Mouse (Mus musculus) hindbrain, embryonic 14.5 days (tissue): ENCODE results near the gene Fam129b. TPM values are rescaled to one million over a fixed set of nuclear protein-coding genes. Genes with fewer than 3 reads are reported as not detected.
A peak's percentile ranks its signal among the peaks of the same experiment; 100 is the strongest.

Experiments used
- ATAC-seq: fragments of 200-750 bp; cut with Nextera tagmentation; 2 replicates; pipeline ENCODE4 v1.8.0; 2017; ENCODE audit warnings: moderate number of reproducible peaks, mild to moderate bottlenecking, moderate TSS enrichment, moderate library complexity; ENCODE audit not compliant: low FRiP score
- DNase-seq: peaks from one replicate; pipeline ENCODE4 v3.0.0-alpha.2; 2015; ENCODE audit warnings: low spot score
- H3K27ac ChIP-seq: fragments of 300-500 bp; sonication (generic); 2 replicates; pipeline ENCODE4 v1.5.1; 2014; ENCODE audit warnings: mild to moderate bottlenecking, moderate library complexity
- H3K27me3 ChIP-seq: fragments of 300-500 bp; sonication (generic); 2 replicates; pipeline ENCODE4 v1.6.1; 2014; ENCODE audit warnings: mild to moderate bottlenecking, low read length, mixed read lengths; ENCODE audit not compliant: control insufficient read depth, insufficient read depth
- H3K36me3 ChIP-seq: fragments of 300-500 bp; sonication (generic); replicated peaks from 2 replicates; pipeline ENCODE4 v1.6.1; 2014; ENCODE audit not compliant: control insufficient read depth, insufficient read depth
- H3K4me1 ChIP-seq: fragments of 300-500 bp; sonication (generic); replicated peaks from 2 replicates; pipeline ENCODE4 v1.6.1; 2014; ENCODE audit warnings: antibody characterized with exemption, low read length, mixed read lengths; ENCODE audit not compliant: control insufficient read depth, insufficient read depth
- H3K4me2 ChIP-seq: fragments of 300-500 bp; sonication (generic); replicated peaks from 2 replicates; pipeline ENCODE4 v1.6.1; 2014; ENCODE audit warnings: mild to moderate bottlenecking, moderate library complexity
- H3K4me3 ChIP-seq: fragments of 300-500 bp; sonication (generic); replicated peaks from 2 replicates; pipeline ENCODE4 v1.5.1; 2014; ENCODE audit warnings: mild to moderate bottlenecking, low read length
- H3K9ac ChIP-seq: fragments of 300-500 bp; sonication (generic); 2 replicates; pipeline ENCODE4 v1.6.1; 2014
- H3K9me3 ChIP-seq: fragments of 300-500 bp; sonication (generic); 2 replicates; pipeline ENCODE4 v1.6.1; 2016; ENCODE audit warnings: low read length; ENCODE audit not compliant: control insufficient read depth
- WGBS: fragments of 180-500 bp; shearing (Covaris S2); extraction: QIAGEN DNeasy Blood & Tissue Kit; methylation state at CpG from one replicate; pipeline ENCODE4 v1.1.7; 2014; 5-methylcytosine and 5-hydroxymethylcytosine counted together
- polyA plus RNA-seq: library from polyadenylated mRNA; unstranded; fragments of >200 nt; fragmentation: Nextera tagmentation; extraction: Ambion mirVana; gene quantifications from 2 replicates; pipeline ENCODE4 v1.2.1, GENCODE M21; 2014

Gene Fam129b
- polyA plus RNA-seq, 1 experiment from 2014 or later = 19.4 TPM

DNA sequence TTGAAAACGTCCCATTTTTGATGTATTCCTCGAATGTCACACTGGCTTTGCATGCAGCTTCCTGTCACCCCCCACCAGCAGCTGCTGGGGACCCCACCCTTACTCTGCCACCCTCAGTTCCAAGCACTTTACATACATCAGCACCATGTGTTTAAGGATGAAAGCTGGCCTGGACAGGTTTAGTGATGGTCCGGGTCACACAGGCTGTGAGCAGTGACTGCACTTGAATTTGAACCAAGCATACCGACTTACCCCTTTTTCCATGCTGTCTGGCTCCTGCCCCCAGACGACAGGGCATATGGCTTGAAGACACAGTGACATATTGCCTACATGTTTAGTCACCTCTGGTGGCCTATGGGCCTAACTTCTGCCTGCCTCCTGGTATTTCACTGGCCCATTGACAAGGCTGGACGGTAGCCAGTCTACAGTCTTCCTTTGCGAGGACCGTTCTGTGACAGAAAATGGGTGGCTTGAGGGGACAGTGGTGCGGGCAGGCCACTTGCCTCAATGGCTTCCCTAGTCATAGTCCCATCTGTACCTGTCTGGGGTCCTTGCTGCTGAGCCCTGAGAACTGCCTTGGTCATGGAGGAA lies 92.2 kb downstream of the Fam129b start:
- Histone ChIP-seq H3K27ac (no peak overlapping the region), H3K9ac (peak overlapping the region; percentile 71; the same call in 1 of the 2 replicates), H3K4me2 (peak overlapping the region; percentile 88), H3K36me3 (peaks cover 33% of the 10 kb centered on the region), H3K4me1 (peaks cover 16% of the 10 kb centered on the region), H3K4me3 (peak overlapping the region; percentile 55; the same call in 1 of the 2 replicates), H3K27me3 (no peaks in the 10 kb centered on the region), H3K9me3 (no peaks in the 10 kb centered on the region)
- DNase-seq (no peak), ATAC-seq (no peak)
- 85% methylated on average over 9 of the region's 9 CpGs for WGBS

- H3K36me3 ChIP-seq = peaks cover 33% of the 10 kb centered on the region
- peaks cover 16% of the 10 kb centered on the region for H3K4me1 ChIP-seq
- no peak overlapping the region for H3K27ac ChIP-seq
- no peak overlapping the region for H3K4me3 ChIP-seq
- WGBS = 87% methylated on average over 8 of the region's 8 CpGs
- DNase-seq = no peak
- H3K4me2 ChIP-seq = no peak overlapping the region
- no peaks in the 10 kb centered on the region for H3K27me3 ChIP-seq
- H3K9me3 ChIP-seq = no peaks in the 10 kb centered on the region
- H3K9ac ChIP-seq = no peak overlapping the region
- no peak for ATAC-seq
Observed at GRCm38 (mm10) chr2:32969326-32969725, 93.4 kb downstream of the Fam129b start.

DNA sequence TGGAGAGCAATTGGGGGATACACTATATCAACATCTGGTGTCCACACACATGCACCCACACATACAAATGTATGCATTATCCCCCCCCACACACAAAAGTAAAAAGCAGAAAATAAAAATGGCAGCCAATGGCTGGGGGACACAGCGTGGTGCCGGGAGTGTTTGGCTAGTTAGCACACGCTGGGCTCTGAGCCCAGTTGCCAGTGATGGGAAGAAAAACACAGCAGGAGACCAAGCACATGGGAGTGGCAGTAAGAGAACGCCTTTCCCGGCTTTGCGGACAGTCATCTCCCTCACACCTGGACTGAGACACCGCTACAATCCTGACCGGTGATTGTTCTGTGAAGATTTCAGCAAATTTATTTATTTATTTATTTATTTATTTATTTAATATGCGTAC lies 95.3 kb downstream of the Fam129b start:
- no peak for ATAC-seq
- no peak overlapping the region for H3K4me2 ChIP-seq

DNA sequence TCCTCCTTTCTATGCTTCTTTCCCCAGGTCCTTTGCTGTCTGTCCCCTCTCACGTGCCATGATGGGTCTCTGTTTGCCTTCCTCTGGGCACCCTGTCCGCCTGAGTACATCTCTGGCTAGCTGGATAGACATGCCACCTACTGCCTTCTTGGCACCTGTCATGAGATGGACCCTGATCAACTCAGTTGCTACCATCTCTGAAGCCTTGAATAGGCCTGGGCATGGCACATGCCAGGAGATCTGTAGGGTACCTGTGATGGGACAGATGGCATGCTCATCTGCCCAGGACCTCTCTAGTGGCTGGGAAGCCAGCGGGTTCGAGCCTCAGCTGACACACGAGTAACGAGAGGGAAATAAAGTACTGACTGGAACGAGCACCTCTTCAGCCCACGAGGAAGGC lies 98.3 kb downstream of the Fam129b start:
- H3K9ac ChIP-seq = no peak overlapping the region
- no peak overlapping the region for H3K4me3 ChIP-seq
- H3K27me3 ChIP-seq = no peaks in the 10 kb centered on the region
- 93% methylated on average over 8 of the region's 8 CpGs for WGBS
- H3K9me3 ChIP-seq = no peaks in the 10 kb centered on the region
- H3K4me2 ChIP-seq = no peak overlapping the region
- ATAC-seq (no peak), DNase-seq (no peak)
- H3K36me3 ChIP-seq = peaks cover 33% of the 10 kb centered on the region
- no peak overlapping the region for H3K27ac ChIP-seq
- 0 out of 2 replicates have a peak, but pooled peaks cover 9% of the 10 kb centered on the region for H3K4me1 ChIP-seq

More for the DNA sequence above, 95.3 kb downstream of the Fam129b start:
- WGBS = 29% methylated on average over 9 of the region's 9 CpGs
- H3K4me1 ChIP-seq = peaks cover 13% of the 10 kb centered on the region
- no peak overlapping the region for H3K27ac ChIP-seq
- no peaks in the 10 kb centered on the region for H3K9me3 ChIP-seq
- no peak overlapping the region for H3K4me3 ChIP-seq
- DNase-seq = no peak
- no peaks in the 10 kb centered on the region for H3K27me3 ChIP-seq
- no peak overlapping the region for H3K9ac ChIP-seq
- peaks cover 33% of the 10 kb centered on the region for H3K36me3 ChIP-seq

Other genes with a start within 250 kb of the Fam129b start
- gene Eng, start 229.5 kb upstream of the Fam129b start, polyA plus RNA-seq = 28.1 and 30.5 TPM in 2 replicates
- 14.8 and 16.3 TPM in 2 replicates for gene Fpgs, start 172.0 kb upstream of the Fam129b start, polyA plus RNA-seq
- 59.7 and 61.6 TPM in 2 replicates for gene Cdk9, start 163.0 kb upstream of the Fam129b start, polyA plus RNA-seq
- 43.5 and 47.9 TPM in 2 replicates for gene Sh2d3c, start 155.1 kb upstream of the Fam129b start, polyA plus RNA-seq
- 3.8 and 4.5 TPM in 2 replicates for gene 6330409D20Rik, start 135.1 kb upstream of the Fam129b start, polyA plus RNA-seq
- gene Tor2a, start 118.9 kb upstream of the Fam129b start, polyA plus RNA-seq = 49.8 and 53.1 TPM in 2 replicates
- 0.52 and 0.74 TPM in 2 replicates for gene Ttc16, start 100.5 kb upstream of the Fam129b start, polyA plus RNA-seq
- gene Ptrh1, start 100.3 kb upstream of the Fam129b start, polyA plus RNA-seq = 4.3 and 5.1 TPM in 2 replicates
- gene Cfap157, start 91.7 kb upstream of the Fam129b start, polyA plus RNA-seq = 0.42 and 1.2 TPM in 2 replicates
- gene Stxbp1, start 28.9 kb upstream of the Fam129b start, polyA plus RNA-seq = 275 and 317 TPM in 2 replicates
- 106 and 113 TPM in 2 replicates for gene Rpl12, start 85.4 kb downstream of the Fam129b start, polyA plus RNA-seq
- gene Lrsam1, start 85.5 kb downstream of the Fam129b start, polyA plus RNA-seq = 20.2 and 22.4 TPM in 2 replicates
- 16.3 and 17.4 TPM in 2 replicates for gene Slc2a8, start 106.0 kb downstream of the Fam129b start, polyA plus RNA-seq